Mouse (Mus musculus): ENCODE measurements around the gene Thrb. TPM values are rescaled to one million over a fixed set of nuclear protein-coding genes. Genes with fewer than 3 reads are reported as not detected.

Gene Thrb
- polyA plus RNA-seq, 1 experiment: not detected

DNA sequence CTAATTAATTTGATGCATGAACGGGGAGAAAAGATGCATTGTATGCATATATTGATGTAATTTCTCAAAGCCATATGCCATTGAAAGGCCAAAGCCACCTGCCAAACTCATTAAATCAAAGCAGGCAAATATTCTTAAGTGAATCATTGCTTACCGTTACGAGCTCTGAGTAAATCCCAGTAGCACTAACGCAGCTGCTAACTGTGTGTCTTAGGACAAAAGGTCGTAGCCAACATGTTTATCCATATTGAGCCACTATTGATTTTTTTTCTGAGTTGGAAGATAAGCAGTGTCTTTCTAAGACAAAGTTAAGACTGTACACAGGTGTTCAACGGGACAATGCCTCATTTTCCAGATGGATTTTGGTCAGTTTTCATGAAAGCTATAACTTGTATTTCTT lies 323.8 kb downstream of the Thrb start:
- H3K4me3 ChIP-seq (ENCODE audit: insufficient read depth, low read length): no peak overlapping the region
- no peak for TF ChIP-seq POLR2A (IDR thresholded peaks at IDR 0.05; ENCODE audit: borderline replicate concordance, low read depth, low read length)
- TF ChIP-seq CTCF (IDR thresholded peaks at IDR 0.05; ENCODE audit: low read depth, low read length): no peak
- no peaks in the 10 kb centered on the region for H3K4me1 ChIP-seq (ENCODE audit: control insufficient read depth, insufficient read depth, low read length)
- H3K27ac ChIP-seq (ENCODE audit: insufficient read depth, low read depth, low read length): no peak overlapping the region

DNA sequence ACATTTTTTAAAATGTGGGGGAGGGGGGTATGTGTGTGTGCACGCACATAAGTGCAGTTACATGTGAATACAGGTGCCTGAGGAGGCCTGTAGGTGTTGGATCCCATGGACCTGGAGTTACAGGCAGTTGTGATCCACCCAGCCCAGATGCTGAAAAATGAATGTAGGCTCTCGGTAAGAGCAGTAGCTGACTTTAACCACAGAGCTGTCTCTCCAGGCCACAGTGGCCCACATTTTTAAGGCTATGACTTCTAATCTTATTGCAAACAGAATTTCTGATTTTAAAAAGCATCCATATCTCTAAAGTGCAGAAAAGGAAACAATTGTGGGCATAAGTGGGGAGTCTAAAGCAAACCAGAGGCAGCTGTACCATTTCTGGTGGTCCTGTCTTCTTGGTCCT lies 328.5 kb downstream of the Thrb start:
- no peak overlapping the region for H3K27ac ChIP-seq (ENCODE audit: insufficient read depth, low read depth, low read length)
- TF ChIP-seq POLR2A (IDR thresholded peaks at IDR 0.05; ENCODE audit: borderline replicate concordance, low read depth, low read length): no peak
- no peak for TF ChIP-seq CTCF (IDR thresholded peaks at IDR 0.05; ENCODE audit: low read depth, low read length)

DNA sequence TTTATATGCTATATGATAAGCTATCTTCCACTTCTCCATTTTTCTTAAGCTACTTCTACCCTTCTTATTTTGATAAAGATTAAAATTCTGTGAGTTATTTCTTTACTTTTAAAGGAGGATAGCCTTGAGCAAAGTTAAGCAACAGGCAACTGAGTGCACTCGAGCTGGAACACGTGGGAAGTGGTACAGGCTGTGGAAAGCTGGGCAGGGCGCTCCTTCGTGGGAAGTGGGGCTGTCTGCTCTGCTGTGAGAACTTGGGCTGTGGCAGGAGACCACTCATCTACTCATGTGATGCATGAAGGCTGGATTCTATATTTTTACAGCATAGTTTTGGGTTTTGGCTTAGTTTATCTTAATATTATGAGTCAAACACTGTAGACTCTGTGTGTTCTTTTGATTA lies 329.1 kb downstream of the Thrb start:
- Histone ChIP-seq H3K4me1 (ENCODE audit: control insufficient read depth, insufficient read depth, low read length) (no peaks in the 10 kb centered on the region), H3K4me3 (ENCODE audit: insufficient read depth, low read length) (no peak overlapping the region), H3K27ac (ENCODE audit: insufficient read depth, low read depth, low read length) (no peak overlapping the region)
- TF ChIP-seq CTCF (IDR thresholded peaks at IDR 0.05; ENCODE audit: low read depth, low read length) (no peak), POLR2A (IDR thresholded peaks at IDR 0.05; ENCODE audit: borderline replicate concordance, low read depth, low read length) (no peak)

More for the DNA sequence above, 328.5 kb downstream of the Thrb start:
- no peaks in the 10 kb centered on the region for H3K4me1 ChIP-seq (ENCODE audit: control insufficient read depth, insufficient read depth, low read length)
- H3K4me3 ChIP-seq (ENCODE audit: insufficient read depth, low read length): no peak overlapping the region

DNA sequence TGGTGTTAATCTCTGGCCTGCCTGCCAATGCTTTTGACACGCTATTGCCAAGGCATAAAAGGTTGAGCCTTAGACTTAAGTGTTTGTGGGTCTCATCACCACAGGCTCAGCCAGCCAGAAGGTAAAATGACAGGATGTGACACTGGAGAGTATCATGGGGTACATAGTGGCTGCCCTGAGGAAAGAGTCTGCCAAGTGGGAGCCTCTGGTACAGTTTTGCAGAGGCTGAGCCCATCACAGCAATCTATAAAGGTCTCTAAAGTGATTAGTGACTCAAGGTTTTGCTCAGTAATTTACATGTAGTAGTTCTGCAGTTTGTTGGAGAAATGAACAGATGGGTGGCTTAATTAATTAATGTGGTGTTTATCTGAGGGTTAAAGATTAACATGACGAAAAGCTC lies 330.1 kb downstream of the Thrb start:
- TF ChIP-seq CTCF (IDR thresholded peaks at IDR 0.05; ENCODE audit: low read depth, low read length) (no peak), POLR2A (IDR thresholded peaks at IDR 0.05; ENCODE audit: borderline replicate concordance, low read depth, low read length) (no peak)
- Histone ChIP-seq H3K4me1 (ENCODE audit: control insufficient read depth, insufficient read depth, low read length) (no peaks in the 10 kb centered on the region), H3K4me3 (ENCODE audit: insufficient read depth, low read length) (no peak overlapping the region), H3K27ac (ENCODE audit: insufficient read depth, low read depth, low read length) (no peak overlapping the region)

DNA sequence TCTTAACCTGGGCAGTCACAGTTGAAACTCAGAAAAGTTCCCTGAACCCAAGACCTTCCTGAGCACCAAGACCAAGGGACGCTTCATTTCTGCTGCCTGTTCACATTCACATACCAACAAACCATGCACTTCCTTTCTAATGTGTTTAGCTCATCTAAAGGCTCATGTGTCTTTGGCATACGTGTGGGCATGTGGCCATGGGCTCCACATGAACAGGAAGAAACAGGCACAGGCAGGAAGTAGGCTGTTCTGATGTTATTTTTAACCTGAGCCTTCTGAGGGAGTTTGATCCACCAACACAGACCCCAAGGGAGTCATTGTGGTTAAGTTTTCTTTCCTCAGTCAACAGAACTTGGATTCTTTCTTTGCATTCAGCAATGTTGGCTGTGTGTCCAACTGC lies 341.8 kb downstream of the Thrb start:
- H3K4me3 ChIP-seq (ENCODE audit: insufficient read depth, low read length): no peak overlapping the region
- TF ChIP-seq CTCF (IDR thresholded peaks at IDR 0.05; ENCODE audit: low read depth, low read length): no peak
- no peak for TF ChIP-seq POLR2A (IDR thresholded peaks at IDR 0.05; ENCODE audit: borderline replicate concordance, low read depth, low read length)
- H3K4me1 ChIP-seq (ENCODE audit: control insufficient read depth, insufficient read depth, low read length): peaks cover 9% of the 10 kb centered on the region
- H3K27ac ChIP-seq (ENCODE audit: insufficient read depth, low read depth, low read length): no peak overlapping the region

DNA sequence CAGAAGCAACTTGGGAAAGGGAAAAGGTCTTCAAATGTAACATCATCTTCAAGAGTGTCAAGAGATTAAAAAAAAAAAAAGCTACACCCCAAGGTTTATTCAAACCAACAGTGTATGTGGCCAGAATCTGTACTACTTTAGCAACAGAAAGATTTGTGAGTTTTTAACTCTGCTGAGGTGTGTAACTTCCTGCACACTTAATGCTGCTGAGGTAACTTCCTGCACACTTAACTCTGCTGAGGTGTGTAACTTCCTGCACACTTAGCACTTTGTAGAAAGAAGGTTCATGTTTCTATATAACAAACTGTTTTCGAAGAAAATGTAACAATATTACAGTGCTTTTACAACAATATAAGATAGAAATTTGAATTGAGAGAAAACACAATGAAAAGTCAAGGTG lies 343.6 kb downstream of the Thrb start:
- Histone ChIP-seq H3K4me1 (ENCODE audit: control insufficient read depth, insufficient read depth, low read length) (peaks cover 9% of the 10 kb centered on the region), H3K27ac (ENCODE audit: insufficient read depth, low read depth, low read length) (no peak overlapping the region)
- TF ChIP-seq POLR2A (IDR thresholded peaks at IDR 0.05; ENCODE audit: borderline replicate concordance, low read depth, low read length): no peak
- no peak for TF ChIP-seq CTCF (IDR thresholded peaks at IDR 0.05; ENCODE audit: low read depth, low read length)

DNA sequence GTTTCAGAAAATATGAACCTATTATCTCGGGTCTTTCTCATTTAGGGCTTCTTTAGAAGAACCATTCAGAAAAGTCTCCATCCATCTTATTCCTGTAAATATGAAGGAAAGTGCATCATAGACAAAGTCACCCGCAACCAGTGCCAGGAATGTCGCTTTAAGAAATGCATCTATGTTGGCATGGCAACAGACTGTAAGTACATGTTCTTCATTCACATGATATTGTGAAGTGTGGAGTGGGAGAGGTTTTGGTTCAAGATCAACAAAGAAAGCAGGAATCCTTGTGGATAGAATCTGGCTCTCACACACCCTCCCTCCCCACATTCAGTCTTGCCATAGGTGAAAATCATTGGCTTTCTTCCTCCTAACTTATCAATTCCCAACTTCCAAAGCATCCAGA lies 348.5 kb downstream of the Thrb start:
- H3K4me3 ChIP-seq (ENCODE audit: insufficient read depth, low read length): no peak overlapping the region
- H3K27ac ChIP-seq (ENCODE audit: insufficient read depth, low read depth, low read length): no peak overlapping the region
- no peak for TF ChIP-seq CTCF (IDR thresholded peaks at IDR 0.05; ENCODE audit: low read depth, low read length)
- no peak for TF ChIP-seq POLR2A (IDR thresholded peaks at IDR 0.05; ENCODE audit: borderline replicate concordance, low read depth, low read length)
- H3K4me1 ChIP-seq (ENCODE audit: control insufficient read depth, insufficient read depth, low read length): 0 out of 2 replicates have a peak, but pooled peaks cover 3% of the 10 kb centered on the region

More for the DNA sequence above, 343.6 kb downstream of the Thrb start:
- no peak overlapping the region for H3K4me3 ChIP-seq (ENCODE audit: insufficient read depth, low read length)

DNA sequence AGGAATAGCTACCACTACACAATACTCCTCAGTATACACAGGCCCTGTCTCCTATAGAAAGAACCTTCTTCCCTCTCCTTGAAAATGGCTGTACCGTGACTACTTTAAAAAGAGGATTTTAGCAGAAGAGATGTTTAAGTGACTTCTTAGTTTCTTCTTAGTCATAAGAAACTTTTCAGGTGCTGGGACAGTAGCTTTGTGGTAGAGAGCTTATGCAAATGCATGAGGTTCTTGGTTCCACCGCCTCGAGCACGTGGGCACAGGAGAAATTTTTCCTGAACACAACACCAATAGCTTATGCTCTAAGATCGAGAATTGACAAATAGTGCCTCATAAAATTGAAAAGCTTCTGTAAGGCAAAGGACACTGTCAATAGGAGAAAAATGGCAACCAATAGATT lies 356.5 kb downstream of the Thrb start:
- Histone ChIP-seq H3K27ac (ENCODE audit: insufficient read depth, low read depth, low read length) (no peak overlapping the region), H3K4me1 (ENCODE audit: control insufficient read depth, insufficient read depth, low read length) (no peaks in the 10 kb centered on the region), H3K4me3 (ENCODE audit: insufficient read depth, low read length) (no peak overlapping the region)
- no peak for TF ChIP-seq POLR2A (IDR thresholded peaks at IDR 0.05; ENCODE audit: borderline replicate concordance, low read depth, low read length)
- no peak for TF ChIP-seq CTCF (IDR thresholded peaks at IDR 0.05; ENCODE audit: low read depth, low read length)

DNA sequence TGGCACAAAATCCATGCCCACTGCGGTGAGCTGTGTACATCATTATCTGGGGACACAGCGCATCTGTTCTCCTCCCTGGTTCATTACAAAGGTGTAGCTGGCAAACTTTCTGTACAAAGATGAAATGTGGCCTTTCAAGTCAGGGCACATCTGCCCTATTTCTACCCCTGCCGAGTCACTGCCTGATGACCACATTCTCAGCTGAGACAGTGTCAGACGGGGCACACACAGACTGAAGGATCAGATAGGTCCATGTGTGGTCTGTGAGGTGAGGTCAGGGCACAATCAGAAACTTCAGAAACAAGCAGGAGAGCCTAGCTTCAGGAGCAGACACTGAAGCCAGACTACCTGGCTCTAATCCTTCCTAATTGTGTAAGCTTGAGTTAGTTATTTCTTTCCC lies 360.1 kb downstream of the Thrb start:
- no peaks in the 10 kb centered on the region for H3K4me1 ChIP-seq (ENCODE audit: control insufficient read depth, insufficient read depth, low read length)
- TF ChIP-seq POLR2A (IDR thresholded peaks at IDR 0.05; ENCODE audit: borderline replicate concordance, low read depth, low read length): no peak
- H3K4me3 ChIP-seq (ENCODE audit: insufficient read depth, low read length): no peak overlapping the region
- no peak overlapping the region for H3K27ac ChIP-seq (ENCODE audit: insufficient read depth, low read depth, low read length)

DNA sequence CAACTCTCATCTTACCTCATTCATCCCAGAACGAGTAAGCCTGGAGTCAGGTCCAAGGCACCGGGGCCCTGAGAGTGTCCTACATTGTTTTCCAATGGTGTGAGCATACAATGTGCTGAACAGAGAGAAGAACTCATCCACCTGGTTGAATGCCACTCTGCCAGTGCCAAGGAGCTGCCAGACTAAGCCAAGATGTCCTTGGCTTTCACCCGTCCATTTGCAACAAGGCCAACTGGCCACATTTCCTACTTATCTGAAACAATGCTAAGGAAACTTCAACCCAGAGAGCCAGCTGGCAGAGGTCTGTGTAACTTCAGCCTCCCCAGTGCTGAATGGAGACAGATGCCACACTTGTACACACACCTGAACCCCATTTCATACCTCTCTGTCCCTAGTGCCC lies 360.6 kb downstream of the Thrb start:
- Histone ChIP-seq H3K4me1 (ENCODE audit: control insufficient read depth, insufficient read depth, low read length) (no peaks in the 10 kb centered on the region), H3K27ac (ENCODE audit: insufficient read depth, low read depth, low read length) (no peak overlapping the region), H3K4me3 (ENCODE audit: insufficient read depth, low read length) (no peak overlapping the region)
- TF ChIP-seq CTCF (IDR thresholded peaks at IDR 0.05; ENCODE audit: low read depth, low read length): no peak
- TF ChIP-seq POLR2A (IDR thresholded peaks at IDR 0.05; ENCODE audit: borderline replicate concordance, low read depth, low read length): no peak

DNA sequence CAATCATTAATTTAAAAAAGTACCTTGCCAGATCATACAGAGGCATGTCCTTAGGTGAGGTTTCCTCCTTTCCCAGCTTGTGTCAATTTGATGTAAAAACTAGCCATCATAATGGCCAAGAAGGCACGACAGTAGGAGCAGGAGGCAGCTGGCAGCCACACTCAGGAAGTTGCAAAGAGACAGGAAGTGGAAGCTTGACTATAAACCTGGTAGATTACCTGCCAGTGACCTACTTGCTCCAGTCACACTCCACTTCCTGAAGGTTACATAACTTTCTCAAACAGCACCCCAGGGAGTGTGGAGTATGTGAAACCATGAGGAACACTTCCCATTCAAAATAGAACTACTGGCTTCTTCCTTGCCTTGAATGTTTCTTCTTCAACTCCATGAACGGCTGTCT lies 361.7 kb downstream of the Thrb start:
- Histone ChIP-seq H3K4me3 (ENCODE audit: insufficient read depth, low read length) (no peak overlapping the region), H3K4me1 (ENCODE audit: control insufficient read depth, insufficient read depth, low read length) (no peaks in the 10 kb centered on the region), H3K27ac (ENCODE audit: insufficient read depth, low read depth, low read length) (no peak overlapping the region)
- TF ChIP-seq POLR2A (IDR thresholded peaks at IDR 0.05; ENCODE audit: borderline replicate concordance, low read depth, low read length) (no peak), CTCF (IDR thresholded peaks at IDR 0.05; ENCODE audit: low read depth, low read length) (no peak)
